Mouse (Mus musculus): Measurements from ENCODE around the gene Gm11595. TPM values are rescaled to one million over a fixed set of nuclear protein-coding genes. Genes with fewer than 3 reads are reported as not detected.
"Not testable (repeated sequence)": the region's sequence is repeated elsewhere in the genome, so short reads cannot be mapped to it uniquely, and the experiment has no call there.

Gene Gm11595
- not detected in 2 replicates for polyA plus RNA-seq (2014; fragmentation: Nextera tagmentation; extraction: Ambion mirVana)

GRCm38 (mm10) chr11:99772813-99773212 is at the start of gene Gm11595:
Gene Gm11595 (minus strand): TSS chr11:99772913.
- H3K36me3 ChIP-seq (replicated peaks; ENCODE audit: control insufficient read depth, insufficient read depth, low read depth, low read length); H3K4me1 ChIP-seq (ENCODE audit: control insufficient read depth, insufficient read depth, low read length); H3K4me3 ChIP-seq (ENCODE audit: low read depth, low read length); H3K9me3 ChIP-seq (replicated peaks; ENCODE audit: control insufficient read depth, low read length); DNase-seq (ENCODE audit: low spot score); H3K9ac ChIP-seq (replicated peaks; ENCODE audit: low read length); H3K27ac ChIP-seq (replicated peaks; ENCODE audit: low read depth, low read length); ATAC-seq (replicated peaks; ENCODE audit: insufficient number of reproducible peaks, low FRiP score, low TSS enrichment, low read depth); H3K27me3 ChIP-seq (ENCODE audit: control insufficient read depth, insufficient read depth, low read length); H3K4me2 ChIP-seq (ENCODE audit: low read depth, low read length): not testable (repeated sequence)

- H3K9ac ChIP-seq (replicated peaks; ENCODE audit: low read length); H3K36me3 ChIP-seq (replicated peaks; ENCODE audit: control insufficient read depth, insufficient read depth, low read depth, low read length); DNase-seq (ENCODE audit: low spot score); H3K9me3 ChIP-seq (replicated peaks; ENCODE audit: control insufficient read depth, low read length); H3K4me3 ChIP-seq (ENCODE audit: low read depth, low read length); H3K4me2 ChIP-seq (ENCODE audit: low read depth, low read length); H3K27me3 ChIP-seq (ENCODE audit: control insufficient read depth, insufficient read depth, low read length); ATAC-seq (replicated peaks; ENCODE audit: insufficient number of reproducible peaks, low FRiP score, low TSS enrichment, low read depth); H3K27ac ChIP-seq (replicated peaks; ENCODE audit: low read depth, low read length); H3K4me1 ChIP-seq (ENCODE audit: control insufficient read depth, insufficient read depth, low read length): not testable (repeated sequence)
- 82% methylated on average over 2 of the region's 2 CpGs for WGBS
Measured at GRCm38 (mm10) chr11:99815566-99815965, 42.9 kb upstream of the Gm11595 start, which contains the start of gene Gm11564. Gene Gm11564 (minus strand): TSS chr11:99815666.

- H3K4me2 ChIP-seq (ENCODE audit: low read depth, low read length); DNase-seq (ENCODE audit: low spot score); H3K27ac ChIP-seq (replicated peaks; ENCODE audit: low read depth, low read length); H3K27me3 ChIP-seq (ENCODE audit: control insufficient read depth, insufficient read depth, low read length); H3K9me3 ChIP-seq (replicated peaks; ENCODE audit: control insufficient read depth, low read length); H3K4me3 ChIP-seq (ENCODE audit: low read depth, low read length); H3K36me3 ChIP-seq (replicated peaks; ENCODE audit: control insufficient read depth, insufficient read depth, low read depth, low read length); H3K9ac ChIP-seq (replicated peaks; ENCODE audit: low read length); H3K4me1 ChIP-seq (ENCODE audit: control insufficient read depth, insufficient read depth, low read length); ATAC-seq (replicated peaks; ENCODE audit: insufficient number of reproducible peaks, low FRiP score, low TSS enrichment, low read depth): not testable (repeated sequence)
Measured at GRCm38 (mm10) chr11:99809792-99810191, 37.1 kb upstream of the Gm11595 start, which contains the start of gene Krtap4-13. Gene Krtap4-13 (minus strand): TSS chr11:99809892.

- H3K4me2 ChIP-seq (ENCODE audit: low read depth, low read length); H3K4me1 ChIP-seq (ENCODE audit: control insufficient read depth, insufficient read depth, low read length); H3K4me3 ChIP-seq (ENCODE audit: low read depth, low read length); H3K9me3 ChIP-seq (replicated peaks; ENCODE audit: control insufficient read depth, low read length); H3K36me3 ChIP-seq (replicated peaks; ENCODE audit: control insufficient read depth, insufficient read depth, low read depth, low read length); H3K27me3 ChIP-seq (ENCODE audit: control insufficient read depth, insufficient read depth, low read length); H3K9ac ChIP-seq (replicated peaks; ENCODE audit: low read length); ATAC-seq (replicated peaks; ENCODE audit: insufficient number of reproducible peaks, low FRiP score, low TSS enrichment, low read depth); H3K27ac ChIP-seq (replicated peaks; ENCODE audit: low read depth, low read length); DNase-seq (ENCODE audit: low spot score): not testable (repeated sequence)
- WGBS, result no CpG with 5 or more reads among the region's 1 CpGs
Measured at GRCm38 (mm10) chr11:99804346-99804745, 31.6 kb upstream of the Gm11595 start, which contains the start of gene Gm11554. Gene Gm11554 (minus strand): TSS chr11:99804446.

- not testable (repeated sequence) for H3K27me3 ChIP-seq (ENCODE audit: control insufficient read depth, insufficient read depth, low read length); H3K4me3 ChIP-seq (ENCODE audit: low read depth, low read length); H3K9me3 ChIP-seq (replicated peaks; ENCODE audit: control insufficient read depth, low read length); H3K4me2 ChIP-seq (ENCODE audit: low read depth, low read length); DNase-seq (ENCODE audit: low spot score); ATAC-seq (replicated peaks; ENCODE audit: insufficient number of reproducible peaks, low FRiP score, low TSS enrichment, low read depth); H3K36me3 ChIP-seq (replicated peaks; ENCODE audit: control insufficient read depth, insufficient read depth, low read depth, low read length); H3K4me1 ChIP-seq (ENCODE audit: control insufficient read depth, insufficient read depth, low read length); H3K9ac ChIP-seq (replicated peaks; ENCODE audit: low read length); H3K27ac ChIP-seq (replicated peaks; ENCODE audit: low read depth, low read length)
- no CpG with 5 or more reads among the region's 1 CpGs for WGBS
Measured at GRCm38 (mm10) chr11:99798832-99799231, 26.1 kb upstream of the Gm11595 start, which contains the start of gene Gm11569. Gene Gm11569 (minus strand): TSS chr11:99798932.

GRCm38 (mm10) chr11:99793367-99793766 is 20.7 kb upstream of the Gm11595 start, which contains the start of gene Gm11596:
Gene Gm11596 (minus strand): TSS chr11:99793467.
- Histone ChIP-seq H3K9me3 (replicated peaks; ENCODE audit: control insufficient read depth, low read length) (no peaks in the 10 kb centered on the region), H3K4me1 (ENCODE audit: control insufficient read depth, insufficient read depth, low read length) (no peaks in the 10 kb centered on the region), H3K27ac (replicated peaks; ENCODE audit: low read depth, low read length) (no peak within 1 kb of the TSS), H3K27me3 (ENCODE audit: control insufficient read depth, insufficient read depth, low read length) (no peaks in the 10 kb centered on the region), H3K36me3 (replicated peaks; ENCODE audit: control insufficient read depth, insufficient read depth, low read depth, low read length) (no peaks in the 10 kb centered on the region), H3K4me3 (ENCODE audit: low read depth, low read length) (no peak within 1 kb of the TSS), H3K4me2 (ENCODE audit: low read depth, low read length) (no peak within 1 kb of the TSS), H3K9ac (replicated peaks; ENCODE audit: low read length) (no peak within 1 kb of the TSS)
- DNase-seq (ENCODE audit: low spot score) (no peak), ATAC-seq (replicated peaks; ENCODE audit: insufficient number of reproducible peaks, low FRiP score, low TSS enrichment, low read depth) (no peak)
- WGBS, result 83% methylated on average over 2 of the region's 2 CpGs

GRCm38 (mm10) chr11:99784900-99785299 is 12.2 kb upstream of the Gm11595 start, which contains the start of gene Krtap4-9:
Gene Krtap4-9 (plus strand): TSS chr11:99785200.
- not testable (repeated sequence) for H3K4me3 ChIP-seq (ENCODE audit: low read depth, low read length); H3K9ac ChIP-seq (replicated peaks; ENCODE audit: low read length); H3K27me3 ChIP-seq (ENCODE audit: control insufficient read depth, insufficient read depth, low read length); H3K9me3 ChIP-seq (replicated peaks; ENCODE audit: control insufficient read depth, low read length); DNase-seq (ENCODE audit: low spot score); ATAC-seq (replicated peaks; ENCODE audit: insufficient number of reproducible peaks, low FRiP score, low TSS enrichment, low read depth); H3K4me2 ChIP-seq (ENCODE audit: low read depth, low read length); H3K4me1 ChIP-seq (ENCODE audit: control insufficient read depth, insufficient read depth, low read length); H3K36me3 ChIP-seq (replicated peaks; ENCODE audit: control insufficient read depth, insufficient read depth, low read depth, low read length); H3K27ac ChIP-seq (replicated peaks; ENCODE audit: low read depth, low read length)

GRCm38 (mm10) chr11:99780604-99781003 is 7.9 kb upstream of the Gm11595 start, which contains the start of gene Krtap4-8:
Gene Krtap4-8 (minus strand): TSS chr11:99780704.
- no peaks in the 10 kb centered on the region for H3K36me3 ChIP-seq (replicated peaks; ENCODE audit: control insufficient read depth, insufficient read depth, low read depth, low read length)
- no peak within 1 kb of the TSS for H3K27ac ChIP-seq (replicated peaks; ENCODE audit: low read depth, low read length)
- no peaks in the 10 kb centered on the region for H3K9me3 ChIP-seq (replicated peaks; ENCODE audit: control insufficient read depth, low read length)
- WGBS, result 87% methylated on average over 2 of the region's 2 CpGs
- ATAC-seq (replicated peaks; ENCODE audit: insufficient number of reproducible peaks, low FRiP score, low TSS enrichment, low read depth), result no peak
- no peaks in the 10 kb centered on the region for H3K27me3 ChIP-seq (ENCODE audit: control insufficient read depth, insufficient read depth, low read length)
- DNase-seq (ENCODE audit: low spot score), result no peak
- no peak within 1 kb of the TSS for H3K4me2 ChIP-seq (ENCODE audit: low read depth, low read length)
- H3K4me3 ChIP-seq (ENCODE audit: low read depth, low read length), result no peak within 1 kb of the TSS
- H3K4me1 ChIP-seq (ENCODE audit: control insufficient read depth, insufficient read depth, low read length), result no peaks in the 10 kb centered on the region
- no peak within 1 kb of the TSS for H3K9ac ChIP-seq (replicated peaks; ENCODE audit: low read length)
